Mouse (Mus musculus) CD4-positive, CD25-positive, alpha-beta regulatory T cell, adult 2 months (primary cell): ENCODE data around the gene Clec3b.
A peak's percentile ranks its signal among the peaks of the same experiment; 100 is the strongest.

Source experiments
- DNase-seq: peaks from one replicate; pipeline ENCODE4 v3.0.0-alpha.2; 2012; ENCODE audit warnings: low read depth, low spot score

Clec3b gene

DNA sequence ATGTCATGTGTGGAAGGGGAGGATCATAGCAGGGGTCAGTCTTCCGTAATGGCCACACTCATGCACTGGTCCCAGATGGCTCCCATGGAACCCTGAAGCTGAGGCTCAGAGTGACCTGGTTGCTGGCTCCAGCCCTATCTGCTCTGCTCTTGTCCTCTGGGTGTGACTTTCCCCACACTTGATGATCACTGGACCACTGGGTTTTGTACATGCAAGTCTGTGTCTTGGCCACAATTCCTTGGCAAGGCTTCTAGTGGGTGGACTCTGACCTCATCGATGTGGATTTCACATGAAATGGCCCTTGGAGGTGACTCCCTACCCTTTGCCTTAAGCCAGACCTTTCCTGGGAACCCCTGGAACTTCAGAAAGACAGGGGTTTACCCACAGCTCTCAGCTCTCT is 2.4 kb downstream of the Clec3b start:
- no peak for DNase-seq

DNA sequence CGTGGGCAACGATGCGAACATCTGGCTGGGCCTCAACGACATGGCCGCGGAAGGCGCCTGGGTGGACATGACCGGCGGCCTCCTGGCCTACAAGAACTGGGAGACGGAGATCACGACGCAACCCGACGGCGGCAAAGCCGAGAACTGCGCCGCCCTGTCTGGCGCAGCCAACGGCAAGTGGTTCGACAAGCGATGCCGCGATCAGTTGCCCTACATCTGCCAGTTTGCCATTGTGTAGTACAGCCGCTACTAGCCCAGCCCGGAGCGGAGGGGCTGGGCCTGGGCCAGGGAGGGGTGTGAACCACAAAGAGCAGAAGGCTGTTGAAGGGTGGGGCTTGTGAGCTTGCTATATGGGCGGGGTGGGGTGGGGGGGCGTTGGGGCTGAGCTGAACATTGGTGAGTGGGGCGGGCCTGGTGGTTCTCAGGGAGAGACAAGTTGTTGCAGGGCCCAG is 6.2 kb downstream of the Clec3b start:
- no peak for DNase-seq

DNA sequence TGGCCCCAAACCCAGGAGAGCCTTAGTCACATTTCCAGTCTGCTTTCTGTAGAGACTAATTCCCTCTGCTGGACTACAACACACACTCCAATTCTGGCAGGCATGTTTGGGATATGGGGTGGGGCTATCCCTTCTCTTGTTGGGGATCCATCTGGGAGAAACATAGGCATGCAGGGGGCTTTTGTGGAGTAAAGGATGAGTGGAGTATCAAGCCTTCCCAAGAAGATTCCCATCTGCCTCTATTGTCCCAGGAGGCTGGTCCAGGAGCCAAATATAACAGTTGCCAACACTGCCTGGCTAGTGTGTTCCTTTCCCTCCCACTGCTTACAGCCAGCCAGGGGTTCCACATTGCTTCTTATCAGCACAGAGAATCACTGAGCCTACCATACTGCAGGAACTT is 7.0 kb downstream of the Clec3b start:
- DNase-seq, result no peak

DNA sequence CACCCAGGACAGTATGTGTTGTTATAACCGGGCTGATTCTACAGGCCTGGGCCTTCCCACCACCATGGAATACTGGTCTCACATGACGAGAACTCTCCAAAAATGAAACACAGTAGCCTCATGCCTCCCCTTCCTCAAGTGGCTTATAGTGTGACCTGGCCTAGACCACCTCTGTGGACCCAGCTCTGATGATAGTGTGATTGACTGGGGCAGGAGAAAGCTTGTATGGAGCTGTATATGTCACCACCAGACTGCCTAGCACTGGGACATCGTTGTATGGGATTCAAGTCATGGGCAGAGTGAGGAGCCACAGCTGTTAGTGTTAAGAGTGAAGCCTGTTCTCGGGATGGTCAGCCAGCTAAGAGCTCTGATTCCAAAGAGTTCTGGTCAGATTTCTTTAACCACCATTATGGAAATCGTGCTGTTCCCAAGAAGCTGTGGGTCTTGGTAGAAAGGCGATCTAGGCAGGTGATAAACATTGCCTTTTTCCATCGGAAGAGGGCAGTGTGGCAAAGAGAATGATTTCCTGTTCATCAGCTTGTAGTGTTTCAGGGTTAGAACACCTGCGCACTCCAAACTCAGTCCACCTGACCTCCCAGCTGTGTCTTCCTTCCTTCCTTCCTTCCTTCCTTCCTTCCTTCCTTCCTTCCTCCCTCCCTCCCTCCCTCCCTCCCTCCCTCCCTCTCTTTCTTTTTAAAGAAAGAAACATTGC is 7.5 kb downstream of the Clec3b start:
- peak; percentile 83 for DNase-seq

DNA sequence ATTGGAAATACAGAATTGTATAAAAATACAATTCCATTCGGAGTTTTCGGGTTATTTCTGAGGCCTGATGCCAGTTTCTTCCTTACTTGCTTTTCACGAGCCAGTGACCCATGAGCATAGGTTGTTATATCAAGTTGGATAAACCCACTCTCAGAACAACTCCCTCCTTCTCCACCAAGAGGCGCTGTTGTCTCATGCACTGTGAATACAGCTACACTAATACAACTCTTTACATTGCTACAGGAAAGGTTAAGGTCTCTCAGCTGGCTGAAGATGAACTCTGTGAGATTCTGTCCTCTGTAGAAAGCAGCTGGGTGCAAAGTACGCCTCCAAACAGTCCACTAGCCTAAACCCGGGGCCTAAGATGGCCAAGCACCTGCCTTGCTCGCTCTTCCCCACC is 8.6 kb downstream of the Clec3b start:
- DNase-seq, result peak; percentile 86

DNA sequence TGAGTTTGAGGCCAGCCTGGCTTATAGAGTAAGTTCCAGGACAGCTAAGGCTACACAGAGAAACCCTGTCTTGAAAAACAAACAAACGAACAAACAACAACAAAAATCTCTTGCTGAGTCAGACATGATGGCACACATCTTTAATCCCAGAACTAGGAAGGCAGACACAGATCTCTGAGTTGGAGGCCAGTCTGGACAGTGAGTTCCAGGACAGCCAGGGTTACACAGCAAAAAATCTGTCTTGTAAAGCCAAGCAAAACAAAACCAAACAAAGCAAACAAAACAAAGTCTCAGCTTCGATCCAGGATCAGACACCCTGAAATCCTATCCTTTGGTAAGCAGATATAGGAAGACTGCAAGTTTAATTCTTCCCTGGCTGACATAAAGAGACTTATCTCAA is 11.0 kb downstream of the Clec3b start:
- DNase-seq, result no peak

DNA sequence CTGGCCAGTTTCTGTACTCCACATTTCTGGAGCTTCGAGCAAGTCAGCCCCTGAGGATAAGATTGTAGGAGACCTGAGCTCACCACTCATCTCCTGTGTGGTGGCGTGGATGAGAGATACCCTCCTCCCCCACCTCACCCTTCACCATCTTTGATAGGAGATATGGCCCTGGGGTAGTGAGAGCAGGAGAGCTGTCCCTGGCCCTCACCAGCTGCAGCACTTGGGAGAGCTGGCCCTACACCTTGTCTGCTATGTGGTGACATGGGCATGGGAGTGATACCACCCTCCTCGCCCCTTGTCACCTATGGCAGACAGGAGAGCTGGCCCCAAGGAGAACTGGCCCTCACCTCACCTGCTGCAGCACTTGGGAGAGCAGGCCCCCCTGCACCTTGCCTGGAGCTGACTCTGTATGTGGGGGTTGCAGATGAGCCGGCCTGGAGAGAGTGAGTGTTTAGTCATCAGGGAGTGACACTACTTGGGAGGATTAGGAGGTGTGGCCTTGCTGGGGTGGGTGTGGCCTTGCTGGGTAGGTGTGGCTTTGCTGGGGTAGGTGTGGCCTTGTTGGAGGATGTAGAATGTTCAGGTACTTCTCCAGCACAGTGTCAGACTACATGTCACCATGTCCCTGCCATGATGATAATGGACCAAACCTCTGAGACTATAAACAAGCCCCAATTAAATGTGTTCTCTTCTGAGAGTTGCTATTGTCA is 12.4 kb downstream of the Clec3b start:
- no peak for DNase-seq

DNA sequence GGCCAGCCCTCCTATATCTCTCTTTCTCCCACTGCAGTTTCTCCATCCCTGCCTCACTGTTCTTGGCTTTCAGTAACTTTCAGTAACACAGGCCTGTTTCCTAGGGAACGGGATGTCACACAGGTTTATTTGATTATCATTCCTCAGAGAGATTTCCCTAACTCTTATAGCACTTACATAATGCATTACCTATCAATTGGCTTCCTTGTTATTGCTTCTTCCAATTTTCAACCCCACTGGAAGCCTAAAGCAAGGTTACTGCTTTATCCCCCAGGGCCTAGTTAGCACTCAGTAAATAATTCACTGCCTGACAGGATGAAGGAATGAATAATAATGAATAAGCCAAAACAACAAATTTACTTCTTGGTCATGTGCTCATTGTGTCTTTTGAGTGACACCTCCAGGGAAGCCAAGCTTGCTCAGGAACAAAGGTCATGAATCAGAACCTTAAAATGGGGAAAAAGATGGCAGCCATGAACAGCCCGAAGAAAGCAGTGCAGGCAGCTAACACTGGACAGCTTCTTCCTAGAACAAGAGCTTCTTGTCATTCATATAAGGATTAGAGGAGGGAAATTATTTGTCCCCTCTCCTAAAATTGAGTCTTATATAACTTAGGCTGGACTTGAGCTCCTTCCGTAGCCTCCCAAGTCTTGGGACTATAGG is 15.2 kb downstream of the Clec3b start:
- DNase-seq, result no peak

DNA sequence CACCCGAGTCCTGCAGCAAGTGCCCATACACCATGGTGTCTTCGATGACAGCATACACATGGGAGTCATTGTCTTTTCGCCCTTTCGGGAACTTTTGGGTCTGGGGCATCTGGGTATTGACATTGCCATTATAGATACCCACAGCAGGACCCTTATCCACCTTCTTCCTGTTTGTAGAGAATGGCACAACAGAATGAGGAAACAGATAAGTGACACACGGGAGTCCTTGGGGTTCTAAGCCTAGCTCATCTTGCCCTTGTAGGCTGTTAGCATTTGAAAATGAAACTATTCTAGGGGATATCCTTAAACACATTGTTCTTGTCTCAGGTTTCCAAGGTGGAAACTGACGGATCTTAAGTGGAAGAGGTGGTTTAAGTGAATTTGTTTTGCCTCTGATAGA is 23.0 kb downstream of the Clec3b start:
- no peak for DNase-seq

DNA sequence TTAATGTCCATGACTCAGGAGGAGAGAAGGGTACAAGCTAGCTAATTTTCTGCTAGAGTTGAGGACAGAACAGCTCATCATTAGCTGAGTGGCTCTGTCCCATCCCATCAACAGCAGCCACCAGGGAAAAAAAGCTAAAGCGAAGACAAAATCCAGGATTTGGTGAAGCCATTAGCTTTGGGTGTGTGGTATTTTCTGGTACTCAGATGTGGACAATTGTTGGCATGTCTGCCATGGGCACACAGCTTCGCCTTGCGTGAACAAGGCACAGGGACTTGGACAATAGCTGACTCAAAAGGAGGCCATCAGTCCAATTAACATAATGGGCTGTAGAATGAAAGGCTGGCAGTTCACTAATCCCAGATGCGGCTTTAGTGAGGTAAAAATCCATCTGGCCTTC is 23.6 kb downstream of the Clec3b start:
- DNase-seq, result no peak

DNA sequence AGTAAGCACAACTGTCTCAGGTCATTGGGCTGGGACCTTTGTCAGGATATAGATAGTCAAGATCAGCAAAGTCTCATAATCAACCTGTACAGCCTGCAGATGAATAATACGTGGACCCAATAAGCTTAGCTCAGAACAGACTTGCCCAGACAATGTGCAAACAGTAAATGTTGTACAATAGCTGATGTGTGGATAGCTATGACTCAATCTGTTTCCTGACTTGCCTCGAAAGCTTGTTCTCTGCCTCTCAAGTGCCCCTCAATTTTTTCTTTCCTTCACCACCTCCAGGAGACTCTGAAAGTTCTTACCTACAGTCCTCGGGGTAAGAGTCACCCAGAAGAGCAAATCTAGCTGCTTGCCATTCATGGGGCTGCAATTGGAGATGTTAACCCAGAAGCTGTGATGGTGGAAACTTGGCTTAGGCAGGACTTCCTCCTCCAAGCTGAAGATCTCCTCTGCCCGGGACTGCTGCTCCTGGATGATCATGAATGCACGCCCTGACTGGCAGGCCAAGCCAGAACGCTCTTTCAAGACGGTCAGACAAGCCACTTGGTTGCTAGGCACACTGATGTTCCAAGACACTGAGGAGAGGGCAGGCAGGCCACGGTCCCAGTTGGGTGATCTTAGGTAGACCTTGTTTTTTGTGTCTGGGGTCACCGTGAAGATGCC is 26.8 kb downstream of the Clec3b start:
- DNase-seq, result no peak

DNA sequence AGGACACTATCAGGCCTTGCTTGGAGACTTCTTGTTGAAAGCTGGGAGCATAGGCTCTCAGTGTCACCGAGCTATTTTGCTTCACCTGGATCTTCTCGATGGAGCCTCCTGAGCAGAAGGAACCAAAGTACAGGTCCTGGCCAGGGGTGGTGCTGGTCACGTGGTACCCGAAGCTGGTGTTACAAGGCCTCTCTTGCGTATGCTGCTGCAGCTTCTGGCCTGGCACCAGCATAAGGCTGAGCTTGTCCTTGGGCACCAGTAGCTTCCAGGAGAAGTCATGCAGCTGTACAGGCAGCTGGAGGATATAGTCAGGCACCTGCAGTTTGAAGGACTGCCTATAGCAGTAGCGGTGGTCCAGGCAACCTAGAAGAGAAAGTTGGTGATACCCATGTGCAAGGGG is 29.3 kb downstream of the Clec3b start:
- DNase-seq, result no peak

DNA sequence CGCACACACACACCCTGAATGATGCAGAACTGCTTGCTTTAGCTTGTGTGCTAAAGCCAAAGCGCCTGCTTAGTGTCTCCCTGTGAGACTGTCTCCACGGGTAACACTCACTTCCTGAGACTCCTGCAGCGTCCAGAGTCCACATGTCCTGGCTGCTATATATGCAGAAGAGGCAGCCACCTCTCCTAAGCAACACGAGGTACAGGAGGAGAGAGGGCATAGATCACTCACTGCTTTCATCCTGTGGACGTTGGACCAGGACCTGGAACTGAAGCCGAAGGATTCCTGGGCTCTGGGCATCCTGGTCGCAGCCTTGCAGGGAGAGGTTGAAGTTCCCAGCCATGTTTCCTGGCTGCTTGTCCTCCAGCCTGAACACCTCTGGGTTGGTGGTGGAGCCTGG is 32.5 kb downstream of the Clec3b start:
- no peak for DNase-seq

DNA sequence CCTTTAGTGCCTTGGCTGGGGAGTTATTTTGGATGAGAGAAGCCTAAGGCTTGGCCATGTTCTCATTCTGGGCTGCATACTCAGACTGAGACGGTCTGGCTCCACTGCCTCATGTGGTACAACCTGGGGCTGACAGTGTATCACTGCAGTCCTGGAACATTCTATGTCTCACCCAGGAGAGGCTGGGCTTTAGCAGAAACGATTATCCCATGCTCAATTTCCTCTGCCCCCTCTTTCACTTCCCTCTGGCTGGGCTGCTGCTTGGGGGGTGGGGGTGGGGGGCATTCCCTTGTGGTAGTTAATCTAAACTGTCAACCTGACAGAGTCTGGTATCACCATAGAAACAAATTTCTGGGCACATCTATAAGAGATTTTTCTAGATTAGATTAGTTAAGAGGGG is 34.8 kb downstream of the Clec3b start:
- no peak for DNase-seq

DNA sequence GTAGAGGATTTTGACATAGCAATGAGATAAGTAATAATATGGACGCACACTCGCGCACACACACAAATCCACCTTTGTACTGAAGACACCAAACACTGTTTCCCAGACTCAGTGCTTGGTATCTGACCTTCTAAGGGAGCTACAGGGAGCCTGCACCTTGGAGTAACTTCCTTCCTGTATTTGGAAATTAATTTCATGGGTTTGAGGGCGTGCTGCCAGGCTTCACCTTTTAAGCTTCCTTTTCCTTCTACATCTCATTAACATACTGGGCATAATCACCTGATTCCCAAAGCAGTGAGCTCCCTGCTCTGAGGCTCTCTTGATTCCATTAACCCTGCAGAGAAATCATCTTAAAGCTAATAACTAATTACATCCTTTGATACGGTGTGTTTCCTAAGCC is 35.4 kb downstream of the Clec3b start:
- DNase-seq, result no peak

DNA sequence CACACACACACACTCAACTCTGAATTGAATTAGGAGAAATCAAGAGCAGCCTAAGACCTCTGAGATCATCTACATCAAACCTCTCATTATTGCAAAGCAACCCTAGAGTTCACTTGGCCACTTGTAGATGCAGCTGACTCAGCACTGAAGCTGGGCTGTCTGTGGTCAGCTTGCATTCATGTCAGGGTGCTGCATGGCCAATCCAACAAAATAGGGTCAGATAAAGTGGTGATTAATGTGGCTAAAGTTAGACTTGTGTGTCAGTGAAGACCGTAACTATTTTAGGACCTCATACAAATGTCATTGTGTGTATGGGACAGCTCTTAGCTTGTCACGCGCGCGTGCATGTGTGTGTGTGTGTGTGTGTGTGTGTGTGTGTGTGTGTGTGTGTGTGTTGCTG is 36.8 kb downstream of the Clec3b start:
- DNase-seq, result no peak

DNA sequence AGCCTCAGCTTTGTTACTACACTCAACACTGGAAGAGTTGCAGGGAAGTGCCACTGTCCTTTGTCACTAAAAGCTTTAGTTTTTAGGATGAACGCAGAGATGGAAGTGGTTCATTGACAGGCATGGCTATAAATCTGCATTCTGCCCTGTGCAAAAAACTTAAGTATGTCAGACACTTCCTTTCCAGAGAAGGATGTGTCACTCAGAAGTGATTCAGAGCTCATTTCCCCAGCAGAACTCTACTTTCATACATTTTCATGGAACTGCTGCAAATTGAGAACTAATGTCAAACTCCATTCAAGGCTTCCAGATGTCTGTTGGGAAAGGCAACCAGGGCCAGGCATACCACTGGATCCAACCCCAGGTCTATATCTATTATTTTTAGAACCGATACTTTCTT is 37.5 kb downstream of the Clec3b start:
- no peak for DNase-seq

DNA sequence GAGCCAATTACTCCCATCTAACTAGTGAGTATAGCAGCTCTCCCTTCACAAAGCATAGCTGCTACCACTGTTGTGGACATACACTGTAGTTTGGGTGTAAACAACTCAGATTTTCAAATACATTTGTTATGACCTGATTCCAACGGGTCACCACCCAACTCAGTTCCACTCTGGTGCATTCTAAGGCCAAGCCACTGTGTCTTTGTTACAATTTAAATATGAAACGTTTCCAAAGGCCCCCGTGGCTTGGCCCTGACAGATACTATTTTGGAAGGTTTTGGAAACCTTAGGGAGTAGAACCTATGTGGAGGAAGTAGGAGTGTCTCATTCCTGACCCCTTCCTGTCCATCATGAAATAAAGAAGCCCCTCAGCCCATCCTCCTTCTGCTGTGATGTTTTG is 49.4 kb downstream of the Clec3b start:
- no peak for DNase-seq

DNA sequence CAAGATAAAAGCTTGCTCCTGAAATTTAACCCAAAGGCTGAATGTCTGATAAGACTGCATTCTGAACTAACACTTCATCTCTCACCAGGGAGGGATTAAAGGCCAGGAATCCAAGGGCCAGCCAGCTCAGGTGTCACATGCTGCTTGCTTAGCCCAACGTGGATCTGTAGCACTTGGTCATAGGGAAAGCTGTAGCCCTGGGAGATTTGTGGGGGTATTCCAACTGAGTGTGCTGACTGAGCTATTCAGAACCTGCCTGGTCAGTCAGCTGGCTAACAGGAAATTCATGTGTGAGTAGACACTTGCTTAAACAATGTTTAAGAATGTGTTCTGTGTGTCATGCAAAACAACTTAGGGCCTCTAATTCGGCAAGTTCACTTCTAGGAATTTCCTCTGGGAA is 55.8 kb downstream of the Clec3b start:
- no peak for DNase-seq

DNA sequence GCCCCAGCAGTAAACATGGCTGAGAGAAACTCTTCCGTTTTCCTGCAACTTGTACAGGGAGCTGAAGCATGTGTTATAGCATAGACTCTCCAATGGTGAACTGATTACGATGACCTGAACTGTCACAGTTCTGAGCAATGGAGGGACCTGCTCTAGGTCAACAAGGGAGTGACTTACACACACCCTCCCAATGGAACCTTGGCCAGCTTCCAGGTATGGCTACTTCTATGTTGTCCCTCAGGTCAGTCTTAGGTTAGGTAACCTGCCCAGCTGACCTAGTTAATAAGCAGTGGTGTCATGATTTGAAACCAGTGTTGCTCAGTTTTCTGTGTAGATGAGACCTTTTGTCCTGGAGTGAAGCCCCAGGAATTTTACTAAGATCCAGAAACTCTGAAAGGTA is 56.2 kb downstream of the Clec3b start:
- no peak for DNase-seq
